Mouse (Mus musculus): Measurements from ENCODE around the gene Tceal9.
"Not testable (repeated sequence)": the region's sequence is repeated elsewhere in the genome, so short reads cannot be mapped to it uniquely, and the experiment has no call there.

The Tceal9 gene

GRCm38 (mm10) chrX:136270393-136271111 is 25.7 kb downstream of the Tceal9 start:
- not testable (repeated sequence) for DNase-seq

GRCm38 (mm10) chrX:136274542-136274941 is 29.7 kb downstream of the Tceal9 start:
- no peak for DNase-seq

GRCm38 (mm10) chrX:136275386-136275785 is 30.5 kb downstream of the Tceal9 start:
- DNase-seq, result no peak

GRCm38 (mm10) chrX:136277577-136277976 is 32.7 kb downstream of the Tceal9 start:
- DNase-seq, result no peak

- DNase-seq, result no peak
Observed at GRCm38 (mm10) chrX:136278401-136278800, 33.5 kb downstream of the Tceal9 start.

DNA sequence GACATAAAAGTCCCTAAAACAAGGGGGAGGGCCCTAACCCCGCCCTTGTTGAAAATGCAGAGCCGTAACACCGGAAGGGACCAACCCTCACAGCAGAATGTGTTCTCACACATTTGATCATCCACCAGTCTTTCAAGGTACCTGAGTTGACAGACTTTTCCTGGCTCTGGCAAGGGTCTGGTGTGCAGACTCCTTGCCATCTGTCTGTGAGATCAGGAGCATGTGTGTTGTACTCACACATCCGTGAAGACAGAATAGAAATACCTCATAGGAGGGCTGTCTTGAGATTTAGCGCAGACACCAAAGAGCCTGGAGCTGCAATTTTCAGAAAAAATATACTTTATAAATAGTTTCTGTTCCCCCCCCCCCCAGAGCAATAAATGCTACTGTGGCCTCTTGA is 34.5 kb downstream of the Tceal9 start:
- no peak for DNase-seq

GRCm38 (mm10) chrX:136290817-136291281 is 46.0 kb downstream of the Tceal9 start:
- DNase-seq, result no peak
